ENCODE assay signal across 9 mouse cellular contexts in the genomic region with DNA sequence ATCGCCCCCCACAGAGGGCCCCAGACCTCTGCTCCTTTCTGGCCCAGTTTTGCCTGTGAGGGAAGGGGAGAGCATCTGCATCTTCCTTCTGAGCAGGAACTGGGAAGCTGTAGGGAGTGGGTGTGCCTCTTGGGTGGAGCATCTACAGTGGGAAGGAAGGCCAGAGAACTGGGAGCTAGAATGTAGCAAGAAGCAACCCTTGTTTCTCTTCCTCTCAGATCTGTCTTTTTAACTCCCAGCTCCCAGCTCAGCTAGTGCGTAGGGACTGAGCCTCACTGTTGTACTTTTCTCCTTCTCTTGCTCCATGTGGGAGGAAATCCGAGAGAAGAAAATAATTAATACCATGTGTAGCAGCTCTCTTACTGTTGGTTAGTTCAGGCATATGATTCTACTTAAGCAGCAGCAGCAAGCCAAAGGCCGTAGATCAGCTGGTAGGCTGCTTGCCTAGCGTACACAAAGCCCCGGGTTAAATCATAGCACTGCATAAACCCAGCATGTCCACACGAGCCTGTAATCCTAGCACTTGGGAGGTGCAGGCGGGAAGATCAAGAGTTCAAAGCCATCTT. TPM values are rescaled to one million over a fixed set of nuclear protein-coding genes. Genes with fewer than 3 reads are reported as not detected.
A peak's percentile ranks its signal among the peaks of the same experiment; 100 is the strongest.
DNase-seq lines count a peak whose midpoint lies in the region; ATAC-seq and TF ChIP-seq lines count a peak whose summit lies in the region.
"Had no signal": no experiment of that assay in that cellular context is flagged by ENCODE, and none has a peak within 500 bp of the region (broad histone marks: within the 10 kb centered on the region; RNA-seq: fewer than 3 reads in every experiment).

No protein-coding gene starts in this region.

- peaks cover 68% of the 10 kb centered on the region for H3K36me3 ChIP-seq in E14TG2a.4 (ENCODE audit: insufficient read depth, low read length)
- peaks cover 7% of the 10 kb centered on the region; the same call in 1 of the 2 replicates for H3K36me3 ChIP-seq in heart, embryonic 14.5 days (ENCODE audit: control insufficient read depth, insufficient read depth, low read length)
- no peaks in the 10 kb centered on the region for H3K36me3 ChIP-seq in liver, embryonic 14.5 days (replicated peaks; ENCODE audit: control insufficient read depth, insufficient read depth, low read depth)

- WGBS in heart, embryonic 14.5 days = 47% methylated on average over 8 of the region's 8 CpGs
- 60% methylated on average over 8 of the region's 8 CpGs for WGBS in liver, embryonic 14.5 days (ENCODE audit: insufficient replicate concordance)

- H3K9ac ChIP-seq in heart, embryonic 14.5 days (ENCODE audit: low read length) = peak overlapping the region; percentile 42
- H3K9ac ChIP-seq in liver, embryonic 14.5 days (replicated peaks) = no peak overlapping the region

- peaks cover 99% of the 10 kb centered on the region for H3K4me1 ChIP-seq in E14TG2a.4 (replicated peaks; ENCODE audit: low read depth, low read length)
- peaks cover 51 to 89% of the 10 kb centered on the region in 2 experiments for H3K4me1 ChIP-seq in heart, embryonic 14.5 days (ENCODE audit: control insufficient read depth in 2 of 2, insufficient read depth in 2 of 2, low read length in 2 of 2)
- peaks cover 19 to 41% of the 10 kb centered on the region in 2 experiments for H3K4me1 ChIP-seq in liver, embryonic 14.5 days (replicated peaks; ENCODE audit: control insufficient read depth in 2 of 2, insufficient read depth in 2 of 2, low read length in 1 of 2)

- no peak for TF ChIP-seq EP300 in liver, embryonic 14.5 days (IDR thresholded peaks at IDR 0.05; ENCODE audit: low read depth)

- H3K4me2 ChIP-seq in heart, embryonic 14.5 days (ENCODE audit: low read length) = peak overlapping the region; percentile 32
- H3K4me2 ChIP-seq in liver, embryonic 14.5 days (ENCODE audit: low read depth) = peak overlapping the region; percentile 21; the same call in 1 of the 2 replicates

- peak overlapping the region; percentile 5 to 61; a peak in 3 of 4 replicates for H3K27ac ChIP-seq in heart, embryonic 14.5 days (replicated peaks in 1 of 2; ENCODE audit: control insufficient read depth in 1 of 2, insufficient read depth in 1 of 2, low read depth in 2 of 2, low read length in 2 of 2)
- H3K27ac ChIP-seq in liver, embryonic 14.5 days = no peak overlapping the region
- H3K27ac ChIP-seq: macrophage had no signal

- DNase-seq in brain, adult 2 months (ENCODE audit: low read depth, low spot score) = peak; percentile 53
- DNase-seq in liver, embryonic 14.5 days (ENCODE audit: low read depth in 3 of 3, low spot score in 3 of 3) = no peak
- no peak for DNase-seq in spleen, adult 18-20 months
- no peak for DNase-seq in urinary bladder, postnatal 36 days (ENCODE audit: low spot score in 2 of 2)
- no peak for DNase-seq in right cerebral cortex, postnatal 14 days
- DNase-seq in layer of hippocampus, adult 9-11 months = no peak

- peak overlapping the region; percentile 48 for H3K4me3 ChIP-seq in E14TG2a.4 (replicated peaks; ENCODE audit: low read length)
- H3K4me3 ChIP-seq in heart, embryonic 14.5 days (ENCODE audit: control insufficient read depth in 1 of 2, insufficient read depth in 1 of 2, low read depth in 1 of 2, low read length in 2 of 2) = no peak overlapping the region
- no peak overlapping the region for H3K4me3 ChIP-seq in liver, embryonic 14.5 days (ENCODE audit: insufficient read depth in 1 of 2, low read depth in 2 of 2, low read length in 2 of 2)

- no peak for ATAC-seq in heart, embryonic 14.5 days (ENCODE audit: insufficient number of reproducible peaks, insufficient read depth, low FRiP score, low read depth)
- peak; percentile 32; the same call in 1 of the 2 replicates for ATAC-seq in liver, embryonic 14.5 days (ENCODE audit: insufficient read depth)

- TF ChIP-seq CTCF in E14TG2a.4 (conservative IDR thresholded peaks at IDR 0.05; ENCODE audit: low read length) = no peak
- no peak for TF ChIP-seq CTCF in liver, embryonic 14.5 days (IDR thresholded peaks at IDR 0.05; ENCODE audit: low read depth)

- no peaks in the 10 kb centered on the region for H3K9me3 ChIP-seq in E14TG2a.4 (ENCODE audit: low read length)
- no peaks in the 10 kb centered on the region for H3K9me3 ChIP-seq in heart, embryonic 14.5 days (ENCODE audit: control insufficient read depth, low read length)
- no peaks in the 10 kb centered on the region for H3K9me3 ChIP-seq in liver, embryonic 14.5 days (ENCODE audit: control insufficient read depth, low read length)

- H3K27me3 ChIP-seq in E14TG2a.4 (ENCODE audit: insufficient read depth, low read length) = no peaks in the 10 kb centered on the region
- H3K27me3 ChIP-seq in heart, embryonic 14.5 days (ENCODE audit: control insufficient read depth, insufficient read depth, low read length) = no peaks in the 10 kb centered on the region
- H3K27me3 ChIP-seq in liver, embryonic 14.5 days (ENCODE audit: control insufficient read depth, insufficient read depth, low read length) = no peaks in the 10 kb centered on the region

RNA-seq across cellular contexts. Expression of gene Cnn3, which starts 7.8 kb away (rescaled TPM):
- 358 and 372 TPM in 2 replicates for polyA plus RNA-seq in heart, embryonic 14.5 days (2014; fragmentation: Nextera tagmentation; extraction: Ambion mirVana)
- polyA plus RNA-seq in liver, embryonic 14.5 days (2012; rRNA removed) = 52.9 and 62.7 TPM in 2 replicates
- 82.7 and 90.1 TPM in 2 replicates for polyA plus RNA-seq in liver, embryonic 14.5 days (2014; fragmentation: Nextera tagmentation; extraction: Ambion mirVana)
